Mouse (Mus musculus): ENCODE data around the gene Cd3eap.

Gene Cd3eap

GRCm38 (mm10) chr7:19359299-19359891 is at the start of gene Cd3eap, which contains the start of gene Ppp1r13l:
TSS of gene Cd3eap (minus strand) at chr7:19359483.
TSS of gene Ppp1r13l (plus strand) at chr7:19359749.
- DNase-seq (ENCODE audit: low spot score) = peak; percentile 88

GRCm38 (mm10) chr7:19405417-19405816 is 46.1 kb upstream of the Cd3eap start:
- peak; percentile 79 for DNase-seq (ENCODE audit: low spot score)

- no peak for DNase-seq (ENCODE audit: low spot score)
These were observed 45.2 kb upstream of the Cd3eap start, which contains the start of gene Ckm for GRCm38 (mm10) chr7:19404476-19404875. TSS of gene Ckm (plus strand) at chr7:19404776.

- DNase-seq (ENCODE audit: low spot score) = peak; percentile 84
These were observed 44.5 kb upstream of the Cd3eap start, which contains the start of gene Klc3 for GRCm38 (mm10) chr7:19403731-19404296. TSS of gene Klc3 (minus strand) at chr7:19404104.

DNA sequence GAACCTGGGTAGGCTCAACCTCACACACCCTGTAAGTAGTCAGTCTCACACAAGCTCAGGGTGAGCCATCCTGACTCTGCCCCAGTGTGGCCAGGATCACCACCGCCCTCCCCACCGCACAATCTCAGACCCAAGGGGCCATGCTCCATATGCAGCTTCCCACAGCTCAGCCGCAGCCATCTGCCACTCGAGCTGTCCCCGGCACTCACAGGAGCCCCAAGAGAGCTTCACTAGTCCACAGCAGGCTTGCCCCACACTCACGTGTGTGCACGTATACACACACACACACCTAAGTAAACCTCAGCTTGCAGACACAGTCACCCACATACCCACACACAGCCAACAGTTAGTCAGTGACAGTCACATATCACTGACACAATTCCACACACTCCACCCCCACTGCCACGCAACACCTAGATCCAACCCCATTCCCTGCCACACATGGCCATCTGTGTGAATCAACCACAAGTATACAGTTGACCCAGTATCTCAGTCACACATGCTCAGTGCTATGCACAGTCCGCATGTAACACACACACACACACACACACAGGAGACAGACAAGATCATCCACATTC is 43.3 kb upstream of the Cd3eap start:
- DNase-seq (ENCODE audit: low spot score) = no peak

GRCm38 (mm10) chr7:19400946-19401345 is 41.7 kb upstream of the Cd3eap start:
- no peak for DNase-seq (ENCODE audit: low spot score)

GRCm38 (mm10) chr7:19399496-19400280 is 40.4 kb upstream of the Cd3eap start:
- DNase-seq (ENCODE audit: low spot score) = no peak

GRCm38 (mm10) chr7:19394484-19394883 is 35.2 kb upstream of the Cd3eap start:
- DNase-seq (ENCODE audit: low spot score) = no peak

- DNase-seq (ENCODE audit: low spot score) = no peak
These were observed 29.6 kb upstream of the Cd3eap start for GRCm38 (mm10) chr7:19388699-19389413.

DNA sequence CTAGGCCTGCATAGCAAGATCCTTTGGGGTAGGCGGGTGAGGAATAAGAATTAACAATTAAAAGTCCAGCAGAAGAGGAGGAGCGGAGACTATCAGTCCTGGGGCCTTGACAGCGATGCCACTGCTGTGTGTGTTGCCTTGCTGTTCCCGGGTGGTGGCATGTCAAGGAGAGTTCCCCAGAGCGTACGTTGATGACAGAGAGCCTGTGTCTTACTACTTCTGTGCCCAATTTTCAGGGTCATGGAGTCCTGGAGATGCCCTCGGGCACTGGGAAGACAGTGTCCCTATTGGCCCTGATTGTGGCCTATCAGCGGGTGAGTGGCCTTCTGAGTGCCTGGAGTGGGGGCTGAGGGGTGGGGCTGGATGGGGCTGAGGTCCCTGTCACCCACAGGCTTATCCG is 24.4 kb upstream of the Cd3eap start:
- no peak for DNase-seq (ENCODE audit: low spot score)

DNA sequence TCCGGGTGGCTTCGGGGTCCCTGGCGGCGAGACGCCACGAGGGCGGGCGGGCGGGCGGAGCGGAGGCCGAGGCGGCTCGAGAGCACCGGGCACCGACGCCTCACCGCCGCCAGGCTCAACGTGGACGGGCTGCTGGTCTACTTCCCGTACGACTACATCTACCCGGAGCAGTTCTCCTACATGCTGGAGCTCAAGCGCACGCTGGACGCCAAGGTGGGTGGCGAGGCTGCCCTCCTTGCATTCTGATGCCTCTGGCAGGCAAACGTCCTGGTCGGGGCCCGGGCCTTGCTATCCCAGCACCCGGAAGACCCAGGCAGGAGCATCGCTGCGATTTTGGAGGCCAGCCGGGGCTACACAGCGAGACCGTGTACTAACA is 22.9 kb upstream of the Cd3eap start:
- DNase-seq (ENCODE audit: low spot score) = no peak

- DNase-seq (ENCODE audit: low spot score) = peak; percentile 99
These were observed 22.3 kb upstream of the Cd3eap start, which contains the start of gene Ercc2 for GRCm38 (mm10) chr7:19381377-19382165. TSS of gene Ercc2 (plus strand) at chr7:19382010.

DNA sequence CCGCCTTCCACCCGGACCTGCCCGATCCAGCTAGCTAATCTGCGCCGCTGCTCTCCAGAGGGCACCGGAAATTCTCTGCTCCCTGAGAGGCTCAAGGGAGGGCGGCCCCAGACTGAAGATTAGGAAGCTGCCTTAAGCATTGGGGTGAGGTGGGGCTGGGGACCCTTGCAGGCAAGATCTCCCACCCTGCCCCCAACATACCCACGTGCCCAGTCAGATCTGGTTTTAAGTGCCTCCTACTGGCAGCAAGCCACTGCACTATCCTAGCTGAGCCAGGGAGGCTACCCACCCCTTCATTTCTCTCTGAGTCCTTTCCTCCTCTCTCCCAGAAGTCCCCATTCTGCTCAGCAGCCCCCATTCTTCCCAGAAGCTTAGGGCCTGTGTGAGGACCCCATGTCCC is 18.8 kb upstream of the Cd3eap start:
- no peak for DNase-seq (ENCODE audit: low spot score)

GRCm38 (mm10) chr7:19376019-19376418 is 16.7 kb upstream of the Cd3eap start:
- DNase-seq (ENCODE audit: low spot score) = no peak

DNA sequence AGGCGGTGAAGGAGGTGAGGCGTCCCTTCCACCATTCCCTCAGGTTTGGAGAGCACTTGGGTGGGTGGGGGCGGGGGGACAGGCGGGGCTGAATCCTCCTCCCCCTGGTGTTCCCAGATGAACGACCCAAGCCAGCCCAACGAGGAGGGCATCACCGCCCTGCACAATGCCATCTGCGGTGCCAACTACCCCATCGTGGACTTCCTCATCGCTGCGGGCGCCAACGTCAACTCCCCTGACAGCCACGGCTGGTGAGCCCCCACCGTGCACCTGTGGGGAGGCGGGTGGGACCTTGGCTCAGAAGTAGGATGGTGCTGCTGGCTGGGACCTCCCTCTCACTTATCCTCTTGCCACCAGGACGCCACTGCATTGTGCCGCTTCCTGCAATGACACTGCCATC is 16.1 kb upstream of the Cd3eap start:
- no peak for DNase-seq (ENCODE audit: low spot score)

GRCm38 (mm10) chr7:19373367-19373766 is 14.1 kb upstream of the Cd3eap start:
- no peak for DNase-seq (ENCODE audit: low spot score)

DNA sequence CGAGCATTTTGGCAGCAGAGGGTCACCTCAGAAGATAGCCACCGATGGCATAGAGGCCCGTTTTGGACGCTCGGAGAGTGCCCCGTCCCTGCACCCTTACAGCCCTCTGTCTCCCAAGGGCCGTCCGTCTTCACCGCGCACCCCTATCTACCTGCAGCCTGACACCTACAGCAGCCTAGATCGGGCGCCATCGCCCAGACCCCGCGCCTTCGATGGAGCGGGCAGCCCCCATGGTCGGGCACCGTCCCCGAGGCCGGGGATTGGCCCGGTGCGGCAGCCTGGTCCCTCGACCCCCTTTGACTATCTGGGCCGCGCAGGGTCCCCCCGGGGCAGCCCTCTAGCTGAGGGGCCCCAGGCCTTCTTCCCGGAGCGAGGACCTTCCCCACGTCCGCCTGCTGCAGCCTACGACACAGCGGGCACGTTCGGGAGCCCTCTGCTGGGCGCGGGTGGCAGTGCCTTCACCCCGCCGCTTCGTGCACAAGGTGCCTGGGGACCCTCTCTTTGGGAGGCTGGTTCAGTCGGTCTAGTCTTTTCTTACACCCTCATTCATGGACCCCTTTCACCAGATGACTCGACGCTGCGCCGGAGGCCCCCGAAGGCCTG is 10.6 kb upstream of the Cd3eap start:
- DNase-seq (ENCODE audit: low spot score) = no peak

- DNase-seq (ENCODE audit: low spot score) = no peak
These were observed 9.1 kb upstream of the Cd3eap start for GRCm38 (mm10) chr7:19368380-19368779.

- DNase-seq (ENCODE audit: low spot score) = no peak
These were observed 6.1 kb upstream of the Cd3eap start for GRCm38 (mm10) chr7:19365376-19365775.

- peak; percentile 65 for DNase-seq (ENCODE audit: low spot score)
These were observed 4.6 kb upstream of the Cd3eap start for GRCm38 (mm10) chr7:19363881-19364280.

DNA sequence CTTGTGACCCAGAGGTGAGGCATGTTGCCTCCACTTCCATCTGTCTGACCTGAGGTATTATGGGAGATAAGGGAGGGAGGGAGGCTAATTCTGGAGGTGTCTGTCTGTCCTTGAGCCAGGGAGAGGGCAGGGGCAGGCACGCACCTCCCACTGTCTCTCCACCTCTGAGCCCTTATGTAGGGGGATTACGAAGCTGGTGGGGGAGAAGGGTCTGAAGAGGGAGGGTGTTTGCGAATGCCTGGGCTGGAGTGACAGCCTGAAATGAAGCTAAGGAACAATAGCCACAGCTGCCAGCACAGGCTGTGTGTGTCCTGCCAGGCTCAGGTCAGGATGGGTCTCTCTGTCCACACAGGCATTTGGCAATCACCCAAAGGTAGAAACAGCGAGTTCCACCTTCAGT is 3.0 kb upstream of the Cd3eap start:
- DNase-seq (ENCODE audit: low spot score) = no peak
